Mouse (Mus musculus) G1E (cell line): ENCODE measurements around the gene Slc4a4.

Experiments
- CTCF ChIP-seq: IDR thresholded peaks from 2 replicates; pipeline ENCODE4 v1.5.1; 2012; ENCODE audit warnings: low read depth, low read length, inconsistent platforms, mixed read lengths
- GATA1 ChIP-seq: IDR thresholded peaks from 2 replicates; pipeline ENCODE4 v1.6.1; 2012; ENCODE audit warnings: borderline replicate concordance, low read length, inconsistent platforms, mixed read lengths
- POLR2AphosphoS5 ChIP-seq: IDR thresholded peaks from 2 replicates; pipeline ENCODE4 v1.6.1; 2012; ENCODE audit warnings: low read depth, low read length, inconsistent platforms; ENCODE audit not compliant: insufficient replicate concordance
- TAL1 ChIP-seq: conservative IDR thresholded peaks from 2 replicates; pipeline ENCODE4 v1.6.1; 2012; ENCODE audit warnings: low read depth, low read length, inconsistent platforms, mixed read lengths

DNA sequence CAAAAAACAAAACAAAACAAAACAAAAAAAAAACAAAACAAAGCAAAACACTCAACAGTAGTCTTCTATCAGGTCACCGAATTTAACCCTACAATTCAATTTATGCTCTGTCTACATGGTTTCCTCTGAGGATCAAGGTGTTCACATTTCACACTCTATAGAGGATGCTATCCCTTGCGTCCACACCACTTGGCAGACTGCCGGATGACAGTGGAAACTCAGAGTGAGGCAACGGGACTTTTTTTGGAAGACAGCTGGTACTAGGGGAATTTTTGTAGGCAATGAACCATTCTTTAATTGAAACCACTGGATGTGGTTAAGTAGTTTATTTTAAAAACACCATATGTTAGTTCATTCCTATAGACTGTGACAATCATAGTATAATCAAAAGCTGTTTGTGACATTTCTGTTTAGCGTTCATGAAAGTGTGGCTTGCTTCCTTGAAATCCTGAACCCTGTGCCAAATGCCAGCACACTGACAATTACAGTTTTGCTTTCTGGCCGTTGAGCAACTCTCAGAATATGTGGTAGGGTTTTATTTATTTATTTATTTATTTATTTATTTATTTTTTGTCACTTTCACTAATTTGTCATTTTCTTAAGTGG, 78.2 kb downstream of the Slc4a4 start:
- TF ChIP-seq POLR2AphosphoS5 (no peak), CTCF (no peak), TAL1 (no peak), GATA1 (no peak)
